Mouse (Mus musculus): ENCODE data around the gene Agpat2. TPM values are rescaled to one million over a fixed set of nuclear protein-coding genes. Genes with fewer than 3 reads are reported as not detected.

The Agpat2 gene
- total RNA-seq (2014; fragmentation: Nextera tagmentation) (42.4 and 46.7 TPM in 2 replicates), total RNA-seq (2017) (50.2 and 55.2 TPM in 2 replicates)

DNA sequence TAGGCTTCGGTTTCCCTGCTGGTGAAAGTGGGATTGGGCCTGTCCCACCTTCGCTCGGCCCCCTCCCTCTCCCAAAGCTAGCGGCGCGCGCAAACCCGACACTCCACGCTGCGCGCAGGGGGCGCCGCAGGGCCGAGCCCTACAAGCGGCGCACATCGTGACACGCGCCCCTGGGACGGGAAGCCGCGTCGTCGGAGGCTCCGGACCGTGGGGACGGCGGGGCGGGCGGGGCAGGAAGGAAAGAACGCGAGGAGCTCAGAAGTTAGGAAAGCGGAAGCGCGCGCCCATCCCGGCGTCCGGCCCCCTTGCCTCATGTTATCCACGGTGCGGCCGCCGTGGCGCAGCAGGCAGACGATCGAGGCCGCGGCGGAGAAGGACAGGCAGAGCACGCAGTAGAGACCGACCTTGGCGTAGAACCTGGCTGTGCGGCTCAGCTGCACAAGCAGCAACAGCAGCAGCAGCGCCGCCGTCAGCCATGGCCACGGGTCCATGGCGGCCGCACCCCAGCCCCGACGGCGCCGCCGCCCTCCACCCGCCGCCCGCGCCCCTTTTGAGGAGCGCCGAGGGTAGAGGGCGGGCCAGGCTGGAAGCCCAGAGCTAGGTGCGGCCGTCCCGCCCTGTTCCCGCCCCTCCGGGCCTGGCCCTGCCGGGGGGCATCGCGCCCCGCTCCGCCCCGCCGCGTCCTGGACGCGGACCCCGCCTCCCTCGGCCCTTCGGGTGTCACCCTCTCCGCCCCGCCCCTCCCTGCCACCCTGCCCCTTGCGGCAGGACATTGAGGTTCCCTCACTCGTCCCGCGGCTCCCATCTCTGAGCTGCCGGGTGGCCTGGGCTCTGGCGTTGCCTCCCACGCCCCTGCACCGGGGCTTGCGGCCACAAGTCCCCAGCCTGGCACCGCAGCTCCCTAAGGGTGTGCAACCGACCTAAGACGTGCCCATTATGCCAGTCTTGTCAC is at the start of gene Agpat2:
Gene Agpat2 (minus strand): TSS at position 698 of the 952 bp plus-strand sequence.
- peak; percentile 66 for ATAC-seq (replicated peaks; ENCODE audit: poor library complexity, severe bottlenecking)

- ATAC-seq (replicated peaks; ENCODE audit: poor library complexity, severe bottlenecking), result peak; percentile 97
Observed at GRCm38 (mm10) chr2:26646643-26647293, 42.6 kb upstream of the Agpat2 start.

GRCm38 (mm10) chr2:26643942-26644341 is 39.7 kb upstream of the Agpat2 start:
- ATAC-seq (replicated peaks; ENCODE audit: poor library complexity, severe bottlenecking), result peak; percentile 19; the same call in 1 of the 2 replicates

DNA sequence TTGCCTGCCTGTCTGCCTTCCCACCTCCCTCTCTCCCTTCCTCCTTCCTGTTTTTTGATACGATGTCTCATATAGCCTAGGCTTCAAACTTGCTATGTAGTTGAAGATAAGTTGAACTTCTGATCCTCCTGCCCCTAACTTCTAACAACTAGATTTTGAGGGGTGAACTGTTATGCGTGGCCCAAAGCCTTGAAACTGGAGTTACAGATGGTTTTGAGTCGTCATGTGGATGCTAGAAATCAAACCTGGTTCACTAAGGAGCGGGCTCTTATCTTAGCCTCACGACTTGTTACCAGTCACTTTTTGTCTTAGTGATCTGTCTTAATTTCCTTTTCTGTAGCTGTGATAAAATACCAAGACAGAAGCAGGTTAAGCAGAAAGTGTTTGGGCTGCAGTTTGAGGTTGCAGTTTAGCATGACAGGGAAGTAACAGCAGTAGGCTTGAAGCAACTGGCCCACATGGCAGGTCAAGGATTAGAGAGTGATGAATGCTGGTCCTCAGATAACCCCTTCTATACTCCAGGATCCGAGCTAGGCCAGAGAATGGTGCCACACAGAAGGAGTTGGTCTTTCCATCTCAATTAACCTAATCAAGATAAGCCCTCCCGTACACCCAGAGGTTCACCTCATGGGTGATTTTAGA is 36.9 kb upstream of the Agpat2 start:
- ATAC-seq (replicated peaks; ENCODE audit: poor library complexity, severe bottlenecking), result no peak

- peak; percentile 72 for ATAC-seq (replicated peaks; ENCODE audit: poor library complexity, severe bottlenecking)
Observed at GRCm38 (mm10) chr2:26639838-26640830, 35.9 kb upstream of the Agpat2 start.

DNA sequence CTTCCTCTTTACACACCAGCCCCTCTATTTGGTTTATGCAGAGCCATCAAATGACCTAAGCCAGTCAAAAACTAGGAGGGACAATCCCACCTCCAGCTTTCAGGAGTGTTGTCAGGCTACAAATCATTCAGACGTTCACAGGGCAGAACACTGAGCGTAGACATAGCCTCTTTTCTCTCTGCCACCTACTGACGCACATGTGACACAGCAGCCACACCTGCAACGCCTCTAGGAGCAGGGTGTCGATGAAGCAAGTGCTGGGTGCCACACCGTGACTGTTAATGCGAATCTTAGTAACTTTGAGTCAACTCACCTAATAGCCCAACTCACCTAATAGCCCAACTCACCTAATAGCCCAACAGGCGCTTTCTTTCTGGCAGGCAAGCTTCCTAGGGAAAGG is 34.9 kb upstream of the Agpat2 start:
- ATAC-seq (replicated peaks; ENCODE audit: poor library complexity, severe bottlenecking), result 0 out of 2 replicates have a peak, but pooled peaks have one; percentile 9

GRCm38 (mm10) chr2:26638572-26638971 is 34.4 kb upstream of the Agpat2 start:
- no peak for ATAC-seq (replicated peaks; ENCODE audit: poor library complexity, severe bottlenecking)

DNA sequence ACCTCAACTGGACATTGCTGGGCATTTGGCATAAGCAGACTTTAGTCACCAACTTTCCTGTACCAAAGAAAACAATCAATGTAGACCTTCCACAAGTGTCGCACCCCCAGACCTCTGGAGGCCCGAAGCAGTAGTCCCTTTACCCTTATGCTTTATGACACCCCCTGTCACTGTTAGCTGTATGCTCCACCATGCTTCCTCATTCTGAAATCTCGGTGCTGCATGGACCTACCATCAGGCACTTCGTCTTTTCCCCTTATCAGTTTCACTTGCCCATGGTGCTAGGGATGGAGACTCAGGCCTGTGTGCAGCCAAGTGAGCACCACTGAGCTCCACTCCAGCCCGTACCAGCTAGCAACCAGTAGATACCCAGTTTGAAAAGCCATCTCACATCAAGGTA is 33.8 kb upstream of the Agpat2 start:
- ATAC-seq (replicated peaks; ENCODE audit: poor library complexity, severe bottlenecking), result peak; percentile 23

DNA sequence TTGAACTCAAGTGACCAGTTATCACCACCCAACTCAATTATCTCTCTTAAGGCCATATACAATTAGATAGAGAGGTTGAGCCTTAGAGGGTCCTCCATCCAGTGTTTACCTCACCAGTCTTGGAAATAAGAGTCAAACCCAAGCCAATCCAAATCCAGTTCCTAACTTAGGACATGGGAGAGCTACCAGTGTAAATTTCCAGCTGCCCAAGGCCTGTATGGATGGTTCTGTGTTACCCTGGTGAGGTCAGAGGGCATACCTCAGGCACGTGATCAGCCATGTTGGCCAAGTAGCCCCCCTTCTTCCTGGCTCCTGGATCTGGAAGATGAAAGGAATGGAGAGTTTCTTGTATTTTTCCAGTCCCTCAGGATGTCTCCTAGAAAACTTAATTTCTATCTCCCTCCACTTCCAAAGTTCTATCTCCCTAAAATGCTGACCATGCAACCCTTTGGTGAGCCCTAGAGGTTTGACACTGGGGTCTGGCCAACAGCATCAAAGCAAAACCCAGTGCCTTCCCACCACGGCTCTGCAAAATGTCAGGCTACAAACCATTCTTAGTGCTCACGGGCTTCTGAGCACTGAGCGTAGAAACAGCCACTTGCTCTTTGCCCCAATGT is 33.2 kb upstream of the Agpat2 start:
- no peak for ATAC-seq (replicated peaks; ENCODE audit: poor library complexity, severe bottlenecking)

GRCm38 (mm10) chr2:26636325-26636635 is 32.1 kb upstream of the Agpat2 start:
- no peak for ATAC-seq (replicated peaks; ENCODE audit: poor library complexity, severe bottlenecking)

GRCm38 (mm10) chr2:26635489-26636324 is 31.5 kb upstream of the Agpat2 start:
- ATAC-seq (replicated peaks; ENCODE audit: poor library complexity, severe bottlenecking), result no peak

GRCm38 (mm10) chr2:26634629-26635488 is 30.6 kb upstream of the Agpat2 start:
- peak; percentile 29 for ATAC-seq (replicated peaks; ENCODE audit: poor library complexity, severe bottlenecking)

- no peak for ATAC-seq (replicated peaks; ENCODE audit: poor library complexity, severe bottlenecking)
Observed at GRCm38 (mm10) chr2:26633953-26634530, 29.8 kb upstream of the Agpat2 start.

DNA sequence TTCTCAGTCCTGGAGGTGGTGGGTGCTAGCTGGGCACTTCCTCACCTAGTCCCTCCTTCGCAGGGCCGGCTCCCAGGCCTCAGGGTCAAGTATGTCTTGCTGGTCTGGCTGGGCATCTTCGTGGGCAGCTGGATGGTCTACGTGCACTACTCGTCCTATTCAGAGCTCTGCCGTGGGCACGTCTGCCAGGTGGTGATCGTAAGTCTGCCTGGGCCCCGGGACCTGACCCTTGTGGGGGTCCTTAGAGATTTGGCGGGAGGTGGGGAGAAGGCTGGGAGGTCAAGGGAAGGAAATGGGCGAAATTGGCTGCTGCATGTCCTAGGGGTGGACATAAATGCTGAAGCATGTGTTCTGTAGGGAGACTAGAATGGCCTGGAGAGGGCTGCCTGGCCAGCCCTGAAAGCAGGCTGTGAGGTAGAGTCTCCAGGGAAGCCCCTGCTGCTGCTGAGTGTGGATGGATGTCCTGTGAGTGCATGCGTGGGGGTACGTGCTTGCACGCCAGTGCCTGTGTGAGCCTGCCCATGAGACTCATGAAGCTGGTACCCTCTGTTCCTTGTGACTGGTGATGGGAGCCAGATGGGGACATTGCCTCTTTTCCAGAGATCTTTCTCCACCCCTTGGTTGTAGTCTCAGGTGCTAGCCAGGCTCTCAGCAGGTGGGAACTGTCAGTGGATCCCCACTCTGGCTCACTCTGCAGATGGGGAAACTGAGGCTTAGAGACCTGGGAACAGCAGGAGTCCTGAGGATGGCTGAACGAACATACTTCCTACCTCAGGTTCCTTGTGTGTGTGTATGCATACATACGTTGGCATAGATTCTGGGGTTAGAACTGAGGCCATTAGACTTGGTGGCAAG is 28.6 kb upstream of the Agpat2 start:
- no peak for ATAC-seq (replicated peaks; ENCODE audit: poor library complexity, severe bottlenecking)

DNA sequence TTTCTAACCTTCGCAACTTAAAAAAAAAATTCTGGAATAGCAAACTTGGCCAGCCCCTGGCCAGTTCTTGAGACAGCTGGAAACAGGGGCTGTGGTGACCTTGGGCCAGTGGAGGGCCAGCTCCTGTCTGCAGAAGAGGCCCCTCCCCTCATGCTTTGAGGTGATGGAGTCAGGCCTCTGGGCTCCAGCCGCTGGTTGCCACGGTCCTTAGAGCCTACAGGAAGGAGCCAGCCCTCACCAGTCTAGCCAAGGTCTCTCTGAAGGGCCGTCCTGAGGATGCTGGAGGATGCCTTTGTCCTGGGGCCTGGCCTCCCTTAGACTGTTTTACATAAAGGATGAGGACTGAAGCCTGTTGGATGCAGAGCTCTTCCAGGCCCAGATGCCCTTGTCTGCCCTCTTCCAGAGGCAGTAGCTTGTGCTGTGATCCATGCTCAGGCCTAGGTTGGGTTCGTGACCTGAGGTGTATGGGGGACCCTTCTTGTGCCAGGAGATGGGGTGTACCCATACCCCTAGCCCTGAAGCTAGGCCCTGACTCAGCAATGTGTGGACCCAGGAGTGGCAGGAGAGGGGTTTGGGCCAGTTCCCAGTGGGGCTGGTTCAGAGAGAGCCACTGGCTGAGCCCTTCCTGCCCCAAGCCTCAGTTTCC is 24.7 kb upstream of the Agpat2 start:
- ATAC-seq (replicated peaks; ENCODE audit: poor library complexity, severe bottlenecking), result peak; percentile 15; the same call in 1 of the 2 replicates

Measured in granulocyte monocyte progenitor cell, adult 5-6 weeks (primary cell).